Mouse (Mus musculus) skeletal muscle tissue, adult 2 months (tissue): ENCODE measurements at regions not wholly inside any gene's neighbourhood (a gene's known extent, or its start where the extent isn't known, plus 50 kb on each side); places are given as distances from the start of the nearest gene placed in this dataset.

Source experiments
- DNase-seq: peaks from one replicate; pipeline ENCODE4 v3.0.0-alpha.2; 2012; ENCODE audit warnings: low read depth, low spot score

GRCm38 (mm10) chr3:115815571-115816156 is 72.0 kb upstream of the Dph5 start:
- peak; percentile 34 for DNase-seq

DNA sequence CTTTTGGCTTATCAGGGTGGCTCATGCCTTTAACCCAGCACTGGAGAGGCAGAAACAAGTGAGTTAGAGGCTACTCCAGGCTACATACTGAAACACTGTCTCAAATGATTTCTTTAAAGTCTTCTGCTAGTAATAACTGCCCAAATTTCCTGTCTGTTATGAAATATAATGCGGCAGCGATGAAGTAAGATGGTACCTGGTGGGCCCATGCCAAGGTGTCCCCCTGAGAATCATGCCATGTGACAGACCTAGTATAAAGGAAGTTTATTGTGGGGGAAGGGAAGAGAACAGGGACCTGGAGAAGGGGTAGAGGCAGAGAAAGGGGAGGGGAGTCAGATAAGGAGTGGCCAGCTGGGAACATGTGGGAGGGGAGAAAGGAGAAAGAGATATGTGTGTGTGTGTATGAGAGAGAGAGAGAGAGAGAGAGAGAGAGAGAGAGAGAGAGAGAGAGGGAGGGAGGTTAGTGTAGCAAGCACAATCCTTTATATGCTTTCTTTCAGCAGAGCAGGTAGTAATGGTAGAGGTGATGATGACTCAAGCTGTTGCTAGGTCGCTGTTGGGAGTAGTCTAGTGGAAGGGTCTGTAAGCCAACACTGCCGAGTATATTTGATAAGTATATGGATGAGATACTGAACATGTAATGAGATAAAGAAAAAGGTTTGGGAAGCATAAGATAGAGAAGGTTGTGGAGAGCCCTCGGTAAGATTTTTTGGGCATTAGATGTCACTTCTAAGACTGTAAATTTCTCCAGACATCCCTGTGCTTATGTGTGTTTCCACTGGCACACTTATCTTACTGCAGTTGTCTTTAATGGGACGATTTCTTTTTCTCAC is 71.1 kb upstream of the Dph5 start:
- no peak for DNase-seq

DNA sequence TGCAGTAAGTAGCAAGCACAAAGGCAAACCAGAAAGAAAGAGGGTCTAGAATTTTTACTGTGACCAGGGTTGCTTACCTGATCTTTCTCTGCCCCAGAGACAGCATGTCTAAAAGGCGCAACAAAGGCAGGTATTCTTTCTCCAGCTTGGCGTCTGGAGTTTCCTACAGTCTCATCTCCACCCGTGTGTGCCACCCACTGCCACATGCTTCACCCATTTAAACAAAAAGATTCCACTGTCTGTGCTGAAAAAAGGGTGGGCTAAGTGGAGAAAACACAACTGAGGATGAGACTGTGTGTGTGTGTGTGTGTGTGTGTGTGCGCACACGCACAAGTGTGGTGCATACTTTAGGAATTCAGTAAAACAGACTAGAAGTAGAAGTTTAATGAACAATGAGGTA is 69.9 kb upstream of the Dph5 start:
- no peak for DNase-seq

- no peak for DNase-seq
Measured at GRCm38 (mm10) chr3:115818734-115819133, 68.9 kb upstream of the Dph5 start.

- DNase-seq: no peak
Measured at GRCm38 (mm10) chr3:115819401-115820138, 68.1 kb upstream of the Dph5 start.

- no peak for DNase-seq
Measured at GRCm38 (mm10) chr3:115820139-115820481, 67.5 kb upstream of the Dph5 start.

DNA sequence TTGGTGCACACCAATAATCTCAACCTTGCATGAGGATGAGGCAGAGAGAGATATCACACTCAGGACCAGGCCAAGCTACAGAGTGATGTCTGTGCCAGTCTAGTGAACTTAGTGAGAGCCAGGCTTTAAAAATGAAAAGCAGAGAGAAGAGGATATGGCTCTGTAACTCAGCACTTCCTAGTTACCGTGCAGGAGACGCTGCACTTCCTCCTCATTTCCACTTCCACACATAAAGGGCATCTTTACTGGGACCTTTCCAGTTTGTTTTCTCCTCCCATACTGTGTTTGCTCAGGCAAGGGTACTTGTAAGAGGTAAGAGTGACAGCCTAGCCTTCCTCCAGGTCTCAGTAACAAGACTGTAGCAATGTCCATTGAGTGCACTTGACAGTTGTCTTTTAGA is 66.0 kb upstream of the Dph5 start:
- no peak for DNase-seq

- DNase-seq: no peak
Measured at GRCm38 (mm10) chr3:115822491-115822890, 65.1 kb upstream of the Dph5 start.

GRCm38 (mm10) chr3:115823741-115824140 is 63.9 kb upstream of the Dph5 start:
- no peak for DNase-seq

GRCm38 (mm10) chr3:115824792-115825191 is 62.8 kb upstream of the Dph5 start:
- DNase-seq: no peak

GRCm38 (mm10) chr3:115835381-115835780 is 52.3 kb upstream of the Dph5 start:
- DNase-seq: no peak

- DNase-seq: no peak
Measured at GRCm38 (mm10) chr3:115837617-115838216, 49.9 kb upstream of the Dph5 start.
